19 mouse cellular contexts compared by ENCODE assay signal in the genomic region with DNA sequence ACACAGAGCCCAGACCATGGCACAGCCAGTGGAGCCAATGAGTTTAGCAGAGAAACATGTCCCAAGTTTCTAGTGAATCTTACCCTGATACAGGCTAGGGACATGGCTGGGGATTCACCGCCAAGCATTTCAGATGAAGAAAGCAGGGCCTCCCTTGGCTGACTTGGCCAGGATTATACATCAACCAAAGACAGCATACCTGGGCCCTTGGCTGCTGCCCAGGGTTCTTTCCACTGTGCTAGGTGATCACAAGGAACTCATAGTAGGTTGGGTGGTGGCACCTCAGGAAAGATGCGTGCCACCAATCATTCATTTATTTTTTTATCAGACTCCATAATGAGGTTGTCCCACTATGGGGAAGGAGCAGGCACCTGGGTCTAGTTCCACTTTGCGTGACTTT.
"Had no signal": no experiment of that assay in that cellular context is flagged by ENCODE, and none has a peak within 500 bp of the region (broad histone marks: within the 10 kb centered on the region; RNA-seq: fewer than 3 reads in every experiment).

No protein-coding gene starts in this region.

- H3K4me1 ChIP-seq: limb, embryonic 10.5 days; limb, embryonic 13.5 days; liver, embryonic 12.5 days had no signal

- H3K36me3 ChIP-seq: limb, embryonic 10.5 days; limb, embryonic 13.5 days; liver, embryonic 12.5 days; liver, embryonic 15.5 days; lung, embryonic 15.5 days had no signal

- ATAC-seq: inflammation-experienced regulatory T-cells, adult 6 months; intestine, postnatal 0 days; liver, embryonic 12.5 days had no signal

- H3K4me2 ChIP-seq: limb, embryonic 13.5 days; liver, embryonic 12.5 days; liver, embryonic 15.5 days; lung, embryonic 15.5 days; midbrain, embryonic 11.5 days had no signal

- H3K27ac ChIP-seq: layer of hippocampus, adult 2 months; limb, embryonic 10.5 days; limb, embryonic 13.5 days; liver, embryonic 12.5 days; liver, embryonic 15.5 days; lung, embryonic 15.5 days; stomach, postnatal 0 days had no signal

- H3K9me3 ChIP-seq: limb, embryonic 10.5 days; limb, embryonic 13.5 days; liver, embryonic 12.5 days; liver, embryonic 15.5 days; lung, embryonic 15.5 days had no signal

- DNase-seq: liver; lung, adult 18-20 months; lung, postnatal 10 days; lung, postnatal 36 days; midbrain, embryonic 14.5 days; right cerebral cortex, postnatal 4 days; thymus, adult 2 months; thymus, postnatal 14 days; thymus, postnatal 4 days had no signal

- H3K9ac ChIP-seq: limb, embryonic 13.5 days; liver, embryonic 12.5 days; liver, embryonic 15.5 days; lung, embryonic 15.5 days had no signal

- H3K4me3 ChIP-seq: layer of hippocampus, adult 2 months; limb, embryonic 10.5 days; limb, embryonic 13.5 days; liver, embryonic 12.5 days; liver, embryonic 15.5 days; lung, embryonic 15.5 days had no signal

- H3K27me3 ChIP-seq: limb, embryonic 13.5 days; liver, embryonic 12.5 days; liver, embryonic 15.5 days; lung, embryonic 15.5 days had no signal
